8 mouse cellular contexts compared by ENCODE assay signal in the genomic region with DNA sequence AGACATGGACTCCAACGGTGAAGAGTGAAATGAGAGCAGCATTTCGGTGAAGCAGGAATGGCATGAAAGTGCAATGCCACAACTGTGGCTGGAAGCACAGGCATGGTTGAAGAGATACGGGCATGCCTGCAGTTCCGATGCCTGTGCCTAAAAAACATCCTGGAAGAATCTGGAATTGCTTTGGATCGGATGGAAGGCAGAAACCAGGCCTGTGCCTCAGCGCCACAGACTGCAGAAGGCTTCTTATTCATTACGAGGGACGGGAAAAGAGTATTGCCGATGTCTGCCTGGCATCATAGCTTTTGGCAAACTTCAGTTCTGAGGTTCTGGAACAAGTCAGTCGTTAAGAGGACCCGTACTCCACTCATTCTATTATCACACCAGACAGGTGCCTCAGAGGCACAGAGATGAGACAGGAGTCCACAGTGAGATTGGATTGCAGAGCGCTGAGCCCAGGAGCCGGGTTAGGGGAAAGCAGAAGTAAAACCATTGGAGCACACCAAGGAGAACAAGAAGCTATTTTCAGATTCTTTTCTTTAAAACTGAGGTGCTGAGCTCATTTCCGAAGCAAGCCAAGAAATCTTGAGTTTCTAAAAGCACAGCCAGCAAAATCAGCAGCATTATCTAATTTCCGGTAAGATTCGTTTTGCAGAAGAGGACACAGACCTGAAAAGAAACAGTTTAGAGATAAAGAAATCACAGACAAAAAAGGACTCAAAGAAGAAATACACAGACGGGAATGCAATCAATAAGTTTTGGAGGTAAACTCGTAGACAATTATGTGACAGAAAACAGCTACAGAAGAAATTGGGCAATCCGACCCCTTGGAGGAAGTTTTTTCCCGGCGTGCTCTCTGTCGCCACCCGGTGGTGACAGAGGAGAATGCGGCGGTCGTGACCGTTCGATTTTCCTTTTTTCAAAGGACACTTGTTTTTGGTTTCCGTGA. TPM values are rescaled to one million over a fixed set of nuclear protein-coding genes. Genes with fewer than 3 reads are reported as not detected.
DNase-seq lines count a peak whose midpoint lies in the region; ATAC-seq and TF ChIP-seq lines count a peak whose summit lies in the region.
"Not testable (repeated sequence)": the region's sequence is repeated elsewhere in the genome, so short reads cannot be mapped to it uniquely, and the experiment has no call there.

No protein-coding gene starts in this region.

- not testable (repeated sequence) for TF ChIP-seq EP300 in ES-Bruce4 (IDR thresholded peaks at IDR 0.05; ENCODE audit: insufficient read depth, low read depth, low read length)

- not testable (repeated sequence) for H3K4me1 ChIP-seq in ES-Bruce4 (ENCODE audit: control insufficient read depth, insufficient read depth, low read length); cerebellum, adult 2 months (ENCODE audit: control insufficient read depth, insufficient read depth, low read length); forebrain, embryonic 14.5 days (ENCODE audit: control insufficient read depth, insufficient read depth, low read length); neural tube, embryonic 14.5 days (ENCODE audit: control insufficient read depth, insufficient read depth, low read length)
- peaks cover 13% of the 10 kb centered on the region; the same call in 1 of the 2 replicates for H3K4me1 ChIP-seq in heart, embryonic 16.5 days (ENCODE audit: control insufficient read depth, insufficient read depth, low read length)

- TF ChIP-seq POLR2A in ES-Bruce4 (IDR thresholded peaks at IDR 0.05; ENCODE audit: insufficient read depth, low read length); cerebellum, adult 2 months (IDR thresholded peaks at IDR 0.05; ENCODE audit: borderline replicate concordance, insufficient read depth, low read length): not testable (repeated sequence)

- peak; percentile 61 to 67 for DNase-seq in cerebellum, adult 2 months
- DNase-seq in forebrain, embryonic 14.5 days (ENCODE audit: low spot score), result peak; percentile 78
- peak; percentile 55 to 82 for DNase-seq in kidney, postnatal 36 days
- DNase-seq in lung, adult 18-20 months, result peak; percentile 72 to 90
- DNase-seq in testis, postnatal 14 days (ENCODE audit: low spot score), result peak; percentile 38

- not testable (repeated sequence) for TF ChIP-seq CTCF in ES-Bruce4 (IDR thresholded peaks at IDR 0.05; ENCODE audit: low read depth, low read length); cerebellum, adult 2 months (IDR thresholded peaks at IDR 0.05; ENCODE audit: borderline replicate concordance, insufficient read depth, low read depth, low read length)

- H3K4me3 ChIP-seq in ES-Bruce4 (ENCODE audit: low read depth, low read length); forebrain, embryonic 14.5 days (ENCODE audit: low read depth, low read length): not testable (repeated sequence)
- H3K4me3 ChIP-seq in cerebellum, adult 2 months (replicated peaks; ENCODE audit: insufficient read depth, low read depth, low read length), result peak overlapping the region; percentile 33
- peak overlapping the region; percentile 13 for H3K4me3 ChIP-seq in heart, embryonic 16.5 days (ENCODE audit: low read length)
- peak overlapping the region; percentile 2; the same call in 1 of the 2 replicates for H3K4me3 ChIP-seq in neural tube, embryonic 14.5 days (ENCODE audit: low read depth, low read length)

- H3K9ac ChIP-seq in ES-Bruce4 (ENCODE audit: low read depth, poor library complexity, severe bottlenecking); forebrain, embryonic 14.5 days (ENCODE audit: low read length); neural tube, embryonic 14.5 days (replicated peaks; ENCODE audit: low read depth, low read length): not testable (repeated sequence)
- peak overlapping the region; percentile 13 for H3K9ac ChIP-seq in heart, embryonic 16.5 days (ENCODE audit: low read length)

- H3K27me3 ChIP-seq in ES-Bruce4 (ENCODE audit: control insufficient read depth, insufficient read depth, low read length, poor library complexity, severe bottlenecking); cerebellum, adult 2 months (ENCODE audit: control insufficient read depth, insufficient read depth, low read length); forebrain, embryonic 14.5 days (replicated peaks; ENCODE audit: control insufficient read depth, insufficient read depth, low read length); heart, embryonic 16.5 days (ENCODE audit: control insufficient read depth, insufficient read depth, low read length); neural tube, embryonic 14.5 days (ENCODE audit: control insufficient read depth, insufficient read depth, low read length): not testable (repeated sequence)

- H3K4me2 ChIP-seq in forebrain, embryonic 14.5 days (ENCODE audit: low read length), result peak overlapping the region; percentile 31
- H3K4me2 ChIP-seq in heart, embryonic 16.5 days (ENCODE audit: low read depth, low read length), result peak overlapping the region; percentile 36
- H3K4me2 ChIP-seq in neural tube, embryonic 14.5 days (ENCODE audit: low read depth, low read length), result peak overlapping the region; percentile 15; the same call in 1 of the 2 replicates

- H3K9me3 ChIP-seq in ES-Bruce4 (replicated peaks; ENCODE audit: control insufficient read depth, insufficient read depth, low read length, poor library complexity, severe bottlenecking), result peaks cover 60% of the 10 kb centered on the region
- H3K9me3 ChIP-seq in forebrain, embryonic 14.5 days (replicated peaks; ENCODE audit: control insufficient read depth, low read length); neural tube, embryonic 14.5 days (ENCODE audit: control insufficient read depth, low read length): not testable (repeated sequence)
- peaks cover 19% of the 10 kb centered on the region for H3K9me3 ChIP-seq in heart, embryonic 16.5 days (replicated peaks; ENCODE audit: control insufficient read depth, low read length)

- not testable (repeated sequence) for ATAC-seq in forebrain, embryonic 14.5 days; heart, embryonic 16.5 days (replicated peaks; ENCODE audit: extremely low read depth, insufficient read depth, low FRiP score)
- ATAC-seq in neural tube, embryonic 14.5 days (ENCODE audit: low read depth), result 0 out of 2 replicates have a peak, but pooled peaks have one; percentile 3

- H3K36me3 ChIP-seq in ES-Bruce4 (ENCODE audit: control insufficient read depth, insufficient read depth, low read length, poor library complexity, severe bottlenecking), result peaks cover 96% of the 10 kb centered on the region
- peaks cover 58% of the 10 kb centered on the region for H3K36me3 ChIP-seq in forebrain, embryonic 14.5 days (ENCODE audit: control insufficient read depth, insufficient read depth, low read length)
- peaks cover 33% of the 10 kb centered on the region for H3K36me3 ChIP-seq in heart, embryonic 16.5 days (ENCODE audit: control insufficient read depth, insufficient read depth)
- not testable (repeated sequence) for H3K36me3 ChIP-seq in neural tube, embryonic 14.5 days (ENCODE audit: control insufficient read depth, insufficient read depth, low read length)

- 64% methylated on average over 29 of the region's 29 CpGs for WGBS in cerebellum, adult 2 months
- WGBS in forebrain, embryonic 14.5 days, result 61% methylated on average over 29 of the region's 29 CpGs
- WGBS in heart, embryonic 16.5 days, result 56% methylated on average over 29 of the region's 29 CpGs
- 72% methylated on average over 29 of the region's 29 CpGs for WGBS in neural tube, embryonic 14.5 days

- H3K27ac ChIP-seq in ES-Bruce4 (ENCODE audit: insufficient read depth, low read length), result peak overlapping the region; percentile 1
- peak overlapping the region; percentile 5; the same call in 1 of the 2 replicates for H3K27ac ChIP-seq in cerebellum, adult 2 months (ENCODE audit: insufficient read depth, low read length)
- H3K27ac ChIP-seq in forebrain, embryonic 14.5 days (ENCODE audit: low read depth, low read length); neural tube, embryonic 14.5 days (ENCODE audit: low read depth, low read length): not testable (repeated sequence)
- H3K27ac ChIP-seq in heart, embryonic 16.5 days (ENCODE audit: low read length), result peak overlapping the region; percentile 72

RNA-seq across cellular contexts. Expression of gene Gm21887, which starts 30.8 kb away (rescaled TPM):
- polyA plus RNA-seq in ES-Bruce4 (2011; ENCODE audit: insufficient read depth, insufficient read length, low read depth, missing spikeins), result 1,061 and 1,174 TPM in 2 replicates
- 648 and 794 TPM in 2 replicates for polyA plus RNA-seq in cerebellum, adult 2 months (2012; rRNA removed)
- polyA plus RNA-seq in forebrain, embryonic 14.5 days (2014; fragmentation: Nextera tagmentation; extraction: Ambion mirVana), result 77.4 and 108 TPM in 2 replicates
- 84.5 and 136 TPM in 2 replicates for polyA plus RNA-seq in heart, embryonic 16.5 days (2015; fragmentation: Nextera tagmentation; extraction: Ambion mirVana)
- 150 and 359 TPM in 2 replicates for polyA plus RNA-seq in neural tube, embryonic 14.5 days (2014; fragmentation: Nextera tagmentation; extraction: Ambion mirVana)
